ENCODE assay signal across 11 mouse cellular contexts in the genomic region with DNA sequence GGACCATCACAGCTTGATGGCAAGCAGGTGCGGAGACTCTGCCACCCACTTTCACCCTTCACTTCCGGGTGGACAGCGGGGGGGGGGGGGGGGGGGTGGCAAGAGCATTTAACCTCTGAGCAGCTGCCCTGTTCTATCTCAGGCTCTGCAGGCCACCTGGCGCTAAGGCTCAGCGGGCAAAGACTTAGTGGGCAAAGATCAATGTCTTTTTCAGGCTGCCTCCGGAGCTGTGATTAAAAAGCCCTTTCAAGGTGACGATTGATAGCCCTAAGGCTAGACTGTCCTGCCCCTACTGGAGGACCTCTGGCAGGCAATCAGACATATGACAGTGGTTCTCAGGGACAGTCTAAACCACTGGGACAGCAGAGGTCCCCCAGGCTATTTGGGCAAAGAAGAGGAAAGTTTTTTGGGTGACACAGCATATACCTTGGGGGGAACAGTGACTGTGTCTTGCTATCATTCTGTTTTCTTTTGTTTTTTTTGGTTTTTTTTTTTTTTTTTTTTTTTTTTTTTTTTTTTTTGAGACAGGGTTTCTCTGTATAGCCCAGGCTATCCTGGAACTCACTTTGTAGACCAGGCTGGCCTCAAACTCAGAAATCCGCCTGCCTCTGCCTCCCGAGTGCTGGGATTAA. TPM values are rescaled to one million over a fixed set of nuclear protein-coding genes. Genes with fewer than 3 reads are reported as not detected.
DNase-seq lines count a peak whose midpoint lies in the region; ATAC-seq and TF ChIP-seq lines count a peak whose summit lies in the region.
"Had no signal": no experiment of that assay in that cellular context is flagged by ENCODE, and none has a peak within 500 bp of the region (broad histone marks: within the 10 kb centered on the region; RNA-seq: fewer than 3 reads in every experiment).

No protein-coding gene starts in this region.

- H3K9ac ChIP-seq in lung, postnatal 0 days (replicated peaks; ENCODE audit: low read depth) = no peak overlapping the region
- peak overlapping the region; percentile 35 for H3K9ac ChIP-seq in forebrain, embryonic 16.5 days (replicated peaks; ENCODE audit: low read depth, low read length)
- H3K9ac ChIP-seq in liver, embryonic 16.5 days (ENCODE audit: low read depth, low read length) = peak overlapping the region; percentile 17; the same call in 1 of the 2 replicates

- WGBS in lung, postnatal 0 days = 34% methylated on average over 8 of the region's 9 CpGs
- 29% methylated on average over 7 of the region's 9 CpGs for WGBS in forebrain, embryonic 16.5 days
- WGBS in liver, embryonic 16.5 days (ENCODE audit: insufficient replicate concordance) = 29% methylated on average over 9 of the region's 9 CpGs
- 33% methylated on average over 9 of the region's 9 CpGs for WGBS in olfactory bulb, adult 2 months

- DNase-seq in lung, postnatal 0 days (ENCODE audit: low spot score) = no peak
- no peak for DNase-seq in lung, postnatal 36 days
- no peak for DNase-seq in kidney, postnatal 25 days
- no peak for DNase-seq in yolk sac, embryonic 10.5 days (ENCODE audit: low spot score)
- DNase-seq: kidney, postnatal 36 days; thymus, adult 18-20 months had no signal

- no peak for TF ChIP-seq POLR2A in olfactory bulb, adult 2 months (IDR thresholded peaks at IDR 0.05; ENCODE audit: insufficient read depth, low read depth, low read length)

- no peak for TF ChIP-seq EP300 in lung, postnatal 0 days (IDR thresholded peaks at IDR 0.05)

- ATAC-seq in lung, postnatal 0 days = no peak
- no peak for ATAC-seq in forebrain, embryonic 16.5 days
- ATAC-seq in liver, embryonic 16.5 days (ENCODE audit: low read depth) = peak; percentile 55
- no peak for ATAC-seq in cerebellum, adult (ENCODE audit: insufficient number of reproducible peaks, low FRiP score, low TSS enrichment)
- ATAC-seq: Patski had no signal

- H3K27ac ChIP-seq in lung, postnatal 0 days (ENCODE audit: low read length) = no peak overlapping the region
- peak overlapping the region; percentile 93 for H3K27ac ChIP-seq in forebrain, embryonic 16.5 days (ENCODE audit: low read length)
- H3K27ac ChIP-seq in liver, embryonic 16.5 days (ENCODE audit: low read length) = 0 out of 2 replicates have a peak overlapping the region, but pooled peaks have one; percentile 4
- peak overlapping the region; percentile 77 for H3K27ac ChIP-seq in olfactory bulb, adult 2 months (ENCODE audit: insufficient read depth, low read depth, low read length)

- H3K4me3 ChIP-seq in lung, postnatal 0 days (ENCODE audit: low read depth, low read length) = no peak overlapping the region
- H3K4me3 ChIP-seq in forebrain, embryonic 16.5 days (replicated peaks; ENCODE audit: low read length) = peak overlapping the region; percentile 17; the same call in 1 of the 2 replicates
- peak overlapping the region; percentile 11; the same call in 1 of the 2 replicates for H3K4me3 ChIP-seq in liver, embryonic 16.5 days (ENCODE audit: low read depth, low read length)
- H3K4me3 ChIP-seq in olfactory bulb, adult 2 months (ENCODE audit: insufficient read depth, low read depth, low read length) = no peak overlapping the region

- H3K9me3 ChIP-seq in lung, postnatal 0 days (ENCODE audit: low read length) = no peaks in the 10 kb centered on the region
- H3K9me3 ChIP-seq in forebrain, embryonic 16.5 days (ENCODE audit: control insufficient read depth, low read length) = no peaks in the 10 kb centered on the region
- no peaks in the 10 kb centered on the region for H3K9me3 ChIP-seq in liver, embryonic 16.5 days (replicated peaks; ENCODE audit: control insufficient read depth, low read length)

- 0 out of 2 replicates have a peak overlapping the region, but pooled peaks have one; percentile 8 for H3K4me2 ChIP-seq in lung, postnatal 0 days (replicated peaks; ENCODE audit: low read depth, low read length)
- peak overlapping the region; percentile 47 for H3K4me2 ChIP-seq in forebrain, embryonic 16.5 days (ENCODE audit: low read length)
- peak overlapping the region; percentile 47 for H3K4me2 ChIP-seq in liver, embryonic 16.5 days (ENCODE audit: low read depth, low read length)

- TF ChIP-seq CTCF in lung, postnatal 0 days (IDR thresholded peaks at IDR 0.05) = no peak
- TF ChIP-seq CTCF in olfactory bulb, adult 2 months (IDR thresholded peaks at IDR 0.05; ENCODE audit: insufficient read depth, low read depth, low read length) = no peak

- no peaks in the 10 kb centered on the region for H3K4me1 ChIP-seq in lung, postnatal 0 days (ENCODE audit: insufficient read depth, low read depth, low read length)
- H3K4me1 ChIP-seq in forebrain, embryonic 16.5 days (replicated peaks; ENCODE audit: control insufficient read depth, insufficient read depth, low read length) = peaks cover 43% of the 10 kb centered on the region
- H3K4me1 ChIP-seq in liver, embryonic 16.5 days (ENCODE audit: control insufficient read depth, low read depth, low read length) = peaks cover 14% of the 10 kb centered on the region
- peaks cover 36% of the 10 kb centered on the region for H3K4me1 ChIP-seq in olfactory bulb, adult 2 months (ENCODE audit: control insufficient read depth, insufficient read depth, low read length)

- H3K27me3 ChIP-seq in lung, postnatal 0 days (replicated peaks; ENCODE audit: insufficient read depth, low read length) = no peaks in the 10 kb centered on the region
- H3K27me3 ChIP-seq in forebrain, embryonic 16.5 days (replicated peaks; ENCODE audit: control insufficient read depth, insufficient read depth, low read length) = no peaks in the 10 kb centered on the region; the same call in 1 of the 2 replicates
- no peaks in the 10 kb centered on the region; the same call in 1 of the 2 replicates for H3K27me3 ChIP-seq in liver, embryonic 16.5 days (ENCODE audit: control insufficient read depth, insufficient read depth, low read depth, low read length)
- H3K27me3 ChIP-seq: Patski had no signal

- no peaks in the 10 kb centered on the region for H3K36me3 ChIP-seq in lung, postnatal 0 days (ENCODE audit: insufficient read depth, low read length)
- H3K36me3 ChIP-seq in forebrain, embryonic 16.5 days (ENCODE audit: control insufficient read depth, insufficient read depth) = no peaks in the 10 kb centered on the region
- no peaks in the 10 kb centered on the region for H3K36me3 ChIP-seq in liver, embryonic 16.5 days (ENCODE audit: control insufficient read depth, insufficient read depth)

RNA-seq across cellular contexts. Expression of a gene that starts 54.1 kb away (rescaled TPM):
- 62.2 and 62.4 TPM in 2 replicates for polyA plus RNA-seq in lung, postnatal 0 days (2015; fragmentation: Nextera tagmentation; extraction: Ambion mirVana)
- polyA plus RNA-seq in forebrain, embryonic 16.5 days (2015; fragmentation: Nextera tagmentation; extraction: Ambion mirVana) = 76.9 and 83.7 TPM in 2 replicates
- 18.4 and 19.3 TPM in 2 replicates for polyA plus RNA-seq in liver, embryonic 16.5 days (2015; fragmentation: Nextera tagmentation; extraction: Ambion mirVana)
- polyA plus RNA-seq in olfactory bulb, adult 2 months (2012; ENCODE audit: insufficient read depth, insufficient read length, low replicate concordance, missing spikeins) = not detected in 2 replicates

Comparison
In these comparisons a context has a peak if more than half of its experiments do, and no peak if none do; other contexts are left out.
1. H3K4me3 ChIP-seq: peak in forebrain, embryonic 16.5 days (single experiment) and liver, embryonic 16.5 days (single experiment); none in lung, postnatal 0 days (single experiment) and olfactory bulb, adult 2 months (single experiment).
2. Peak in every context shown above with its lines, with median percentiles within 50 percentile points of each other: H3K4me2 ChIP-seq.